Comparison of ENCODE assay signal across 8 mouse cellular contexts in the genomic region with DNA sequence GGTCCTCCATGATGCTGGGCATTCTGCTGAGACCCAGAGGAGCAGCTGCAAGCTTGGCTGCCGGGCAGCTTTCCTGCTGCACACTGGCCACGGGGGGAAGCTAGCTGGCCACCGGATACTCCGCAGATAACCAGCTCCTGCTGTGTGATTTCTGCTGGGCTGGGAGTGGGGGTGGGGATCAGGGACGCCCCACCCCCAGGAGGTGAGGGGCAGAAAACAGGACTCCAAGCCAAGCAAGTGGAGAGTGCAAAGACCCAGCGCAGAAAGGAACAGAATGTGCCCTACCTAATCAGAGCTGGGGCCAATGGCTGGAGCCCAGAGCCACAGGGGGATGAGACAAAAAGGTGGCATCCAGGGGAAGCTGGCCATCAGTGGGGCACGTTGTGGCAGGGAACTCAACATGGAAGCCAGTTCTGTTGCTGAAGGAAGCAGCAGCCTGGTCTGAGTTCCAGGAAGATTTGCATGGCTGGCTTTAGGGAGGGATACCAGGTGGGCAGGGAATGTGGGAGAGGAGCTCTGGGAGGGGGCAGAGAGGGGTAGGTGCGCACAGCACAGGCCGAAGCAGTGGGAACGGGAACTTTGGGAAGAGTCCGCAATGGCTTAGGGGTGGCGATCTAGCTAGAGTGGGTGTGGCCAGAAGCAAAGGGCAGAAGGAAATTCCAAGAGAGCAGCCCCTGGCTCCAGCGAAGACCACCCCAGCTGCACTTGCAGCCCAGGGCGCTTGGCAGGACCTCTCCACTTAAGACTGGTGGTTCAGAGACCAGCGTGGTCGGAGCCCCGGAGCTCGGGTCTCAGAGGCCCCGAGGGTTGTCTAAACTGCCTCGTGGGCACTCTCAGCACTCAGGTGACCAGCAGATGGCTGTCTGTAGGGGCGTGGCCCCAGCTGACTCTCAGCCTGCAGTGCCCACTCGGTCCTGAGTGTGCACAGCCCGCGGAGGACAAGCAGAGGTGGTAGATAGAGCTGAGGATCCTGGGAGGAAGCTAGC.
A peak's percentile ranks its signal among the peaks of the same experiment; 100 is the strongest.
DNase-seq lines count a peak whose midpoint lies in the region; ATAC-seq lines count a peak whose summit lies in the region.

No protein-coding gene starts in this region.

- H3K4me3 ChIP-seq in embryonic facial prominence, embryonic 10.5 days = peak overlapping the region; percentile 55
- H3K4me3 ChIP-seq in heart, embryonic 13.5 days = peak overlapping the region; percentile 32
- H3K4me3 ChIP-seq in kidney, embryonic 16.5 days (ENCODE audit: low read length) = peak overlapping the region; percentile 27

- no peak for ATAC-seq in heart, embryonic 13.5 days (ENCODE audit: extremely low read depth, insufficient number of reproducible peaks, low FRiP score, low TSS enrichment)
- ATAC-seq in kidney, embryonic 16.5 days (ENCODE audit: low FRiP score, low TSS enrichment) = peak; percentile 42

- no peaks in the 10 kb centered on the region for H3K9me3 ChIP-seq in embryonic facial prominence, embryonic 10.5 days
- no peaks in the 10 kb centered on the region for H3K9me3 ChIP-seq in heart, embryonic 13.5 days
- no peaks in the 10 kb centered on the region for H3K9me3 ChIP-seq in kidney, embryonic 16.5 days (ENCODE audit: low read length)

- 1% methylated on average over 24 of the region's 24 CpGs for WGBS in embryonic facial prominence, embryonic 10.5 days
- 3% methylated on average over 24 of the region's 24 CpGs for WGBS in heart, embryonic 13.5 days
- WGBS in kidney, embryonic 16.5 days = 1% methylated on average over 24 of the region's 24 CpGs

- peak; percentile 59 for DNase-seq in ovary, adult 18-20 months (ENCODE audit: low spot score)
- DNase-seq in ovary, postnatal 10 days (ENCODE audit: low spot score) = no peak
- peak; percentile 88 for DNase-seq in embryonic facial prominence, embryonic 10.5 days (ENCODE audit: low spot score)
- DNase-seq in lung, postnatal 14 days = peak; percentile 63
- peak; percentile 71 for DNase-seq in testis, postnatal 10 days (ENCODE audit: low spot score)
- DNase-seq in spleen, adult 12 weeks (ENCODE audit: low spot score) = no peak

- peak overlapping the region; percentile 99 for H3K27ac ChIP-seq in embryonic facial prominence, embryonic 10.5 days (replicated peaks)
- H3K27ac ChIP-seq in heart, embryonic 13.5 days (replicated peaks) = peak overlapping the region; percentile 100
- H3K27ac ChIP-seq in kidney, embryonic 16.5 days (ENCODE audit: low read length) = peak overlapping the region; percentile 100

- no peaks in the 10 kb centered on the region for H3K36me3 ChIP-seq in embryonic facial prominence, embryonic 10.5 days (replicated peaks)
- H3K36me3 ChIP-seq in heart, embryonic 13.5 days = no peaks in the 10 kb centered on the region
- H3K36me3 ChIP-seq in kidney, embryonic 16.5 days (ENCODE audit: insufficient read depth, low read length) = no peaks in the 10 kb centered on the region

- no peaks in the 10 kb centered on the region for H3K27me3 ChIP-seq in embryonic facial prominence, embryonic 10.5 days (replicated peaks; ENCODE audit: low read depth, poor library complexity, severe bottlenecking)
- no peaks in the 10 kb centered on the region for H3K27me3 ChIP-seq in heart, embryonic 13.5 days (replicated peaks)
- H3K27me3 ChIP-seq in kidney, embryonic 16.5 days (ENCODE audit: insufficient read depth, low read length) = no peaks in the 10 kb centered on the region

- peaks cover 94% of the 10 kb centered on the region for H3K4me1 ChIP-seq in embryonic facial prominence, embryonic 10.5 days
- H3K4me1 ChIP-seq in heart, embryonic 13.5 days = peaks cover 78% of the 10 kb centered on the region
- H3K4me1 ChIP-seq in kidney, embryonic 16.5 days (ENCODE audit: insufficient read depth, low read length) = peaks cover 84% of the 10 kb centered on the region

- peak overlapping the region; percentile 80 for H3K9ac ChIP-seq in heart, embryonic 13.5 days
- peak overlapping the region; percentile 70 for H3K9ac ChIP-seq in kidney, embryonic 16.5 days (replicated peaks; ENCODE audit: low read length)

- peak overlapping the region; percentile 71 for H3K4me2 ChIP-seq in heart, embryonic 13.5 days
- H3K4me2 ChIP-seq in kidney, embryonic 16.5 days (replicated peaks; ENCODE audit: low read depth, low read length) = peak overlapping the region; percentile 63

Comparison
In these comparisons a context has a peak if more than half of its experiments do, and no peak if none do; other contexts are left out.
1. DNase-seq: peak in ovary, adult 18-20 months (single experiment), embryonic facial prominence, embryonic 10.5 days (single experiment), lung, postnatal 14 days (single experiment) and testis, postnatal 10 days (single experiment); none in ovary, postnatal 10 days (single experiment) and spleen, adult 12 weeks (single experiment).
2. Peak in every context shown above with its lines, with median percentiles within 50 percentile points of each other: H3K27ac ChIP-seq and H3K4me3 ChIP-seq.